Mouse (Mus musculus) macrophage (primary cell): ENCODE data around the gene Cmss1. TPM values are rescaled to one million over a fixed set of nuclear protein-coding genes. Genes with fewer than 3 reads are reported as not detected.

ENCODE experiments used
- H3K27ac ChIP-seq: fragments of 350-480 bp; formaldehyde crosslinking; 2 replicates; pipeline ENCODE4 v1.9.0; 2021
- H3K36me3 ChIP-seq: fragments of 350-480 bp; formaldehyde crosslinking; 2 replicates; pipeline ENCODE4 v1.9.0; 2021; ENCODE audit errors: inconsistent target
- H3K4me3 ChIP-seq: fragments of 350-480 bp; formaldehyde crosslinking; 2 replicates; pipeline ENCODE4 v1.9.0; 2021; ENCODE audit errors: inconsistent target
- H3K79me2 ChIP-seq: fragments of 350-480 bp; formaldehyde crosslinking; 2 replicates; pipeline ENCODE4 v1.9.0; 2021; ENCODE audit errors: inconsistent target
- WGBS: methylation state at CpG from one replicate; pipeline ENCODE4 v1.1.7; 2026; ENCODE audit warnings: inconsistent platforms; ENCODE audit not compliant: missing documents; 5-methylcytosine and 5-hydroxymethylcytosine counted together
- polyA plus RNA-seq: library from polyadenylated mRNA; stranded (reverse); fragments of 250-400 nt; gene quantifications from 3 replicates; pipeline ENCODE4 v1.2.4, GENCODE M21; 2018; ENCODE audit warnings: inconsistent platforms

The Cmss1 gene
- polyA plus RNA-seq, 1 experiment from 2014 or later, result 4.7 TPM

DNA sequence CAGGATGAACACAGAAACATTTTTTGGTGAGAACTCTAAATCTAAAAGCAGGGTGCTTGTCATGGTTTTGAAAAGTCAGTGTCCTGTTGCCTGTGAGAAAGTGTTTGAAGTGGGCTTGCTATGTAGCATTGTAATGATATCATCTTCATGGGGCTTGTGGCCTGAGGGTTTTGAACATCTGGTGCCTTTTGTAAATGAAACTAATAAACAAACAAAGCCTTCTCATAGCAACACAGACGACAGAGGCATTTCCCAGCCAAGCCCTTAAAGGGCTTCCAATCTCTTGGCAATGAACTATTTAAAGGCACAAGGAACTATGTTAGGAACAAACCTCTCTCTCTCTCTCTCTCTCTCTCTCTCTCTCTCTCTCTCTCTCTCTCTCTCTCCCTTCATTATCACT is 339.6 kb downstream of the Cmss1 start:
- Histone ChIP-seq H3K4me3 (no peak overlapping the region), H3K79me2 (no peaks in the 10 kb centered on the region), H3K36me3 (no peaks in the 10 kb centered on the region), H3K27ac (no peak overlapping the region)
- 45% methylated on average over 1 of the region's 1 CpGs for WGBS

DNA sequence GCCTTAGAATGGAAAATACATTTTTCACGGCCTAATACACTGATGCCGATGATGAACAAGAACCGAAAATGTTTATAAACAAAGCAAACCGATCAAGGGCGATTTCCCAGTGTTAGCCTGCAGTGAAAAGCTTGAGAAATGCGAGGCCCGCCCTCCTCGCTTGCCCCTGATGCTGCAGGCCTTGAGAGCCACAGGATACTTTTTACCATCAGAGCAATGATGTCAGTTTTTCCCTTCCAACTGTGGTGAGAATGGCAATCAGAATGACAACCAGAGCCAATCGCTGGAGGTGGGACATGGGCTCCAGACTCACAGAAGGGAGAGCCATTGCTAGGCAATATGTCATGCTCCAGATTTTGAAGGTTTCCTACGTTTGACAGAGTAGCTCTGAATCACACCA is 346.5 kb downstream of the Cmss1 start:
- Histone ChIP-seq H3K79me2 (no peaks in the 10 kb centered on the region), H3K36me3 (no peaks in the 10 kb centered on the region), H3K27ac (no peak overlapping the region), H3K4me3 (no peak overlapping the region)
- 95% methylated on average over 10 of the region's 10 CpGs for WGBS

DNA sequence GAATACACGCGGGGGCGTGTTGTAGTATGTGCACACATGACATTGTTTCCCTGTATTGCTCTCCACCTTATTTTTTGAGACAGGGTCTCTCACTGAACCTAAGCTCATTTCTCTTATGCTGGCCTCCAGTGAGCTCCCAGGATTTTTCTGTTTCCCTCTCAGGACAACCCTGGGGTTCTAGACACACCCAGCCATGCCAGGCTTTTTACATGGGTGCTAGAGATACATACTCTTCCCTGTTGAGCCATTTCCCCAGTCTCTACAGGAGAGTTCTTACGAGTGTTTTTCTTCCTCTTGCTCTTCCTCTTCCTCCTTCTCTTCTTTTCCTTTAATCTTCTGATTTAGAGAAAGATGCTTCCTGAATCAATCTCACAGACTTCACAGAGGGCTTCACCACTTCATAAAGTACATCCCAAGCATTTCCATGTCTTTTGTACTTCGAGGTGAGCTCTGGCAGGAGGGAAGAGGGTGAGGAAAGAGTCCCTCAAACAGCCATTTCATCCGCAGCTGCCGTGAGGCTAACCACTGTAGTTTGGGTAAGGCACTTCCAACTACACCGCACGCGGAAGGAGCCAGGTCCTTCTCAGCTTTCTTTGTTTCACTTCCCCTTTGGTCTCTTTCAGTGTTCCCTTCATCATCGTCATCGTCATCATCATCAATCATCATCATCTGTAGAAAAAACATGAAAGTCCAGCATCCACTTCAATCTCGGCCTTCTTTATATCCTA is 347.1 kb downstream of the Cmss1 start:
- Histone ChIP-seq H3K36me3 (no peaks in the 10 kb centered on the region), H3K4me3 (no peak overlapping the region), H3K79me2 (no peaks in the 10 kb centered on the region), H3K27ac (no peak overlapping the region)
- 40% methylated on average over 13 of the region's 13 CpGs for WGBS

Other genes starting within 250 kb of the Cmss1 start
- gene Col8a1, start 147.9 kb upstream of the Cmss1 start, polyA plus RNA-seq, result 0.03 to 0.09 TPM in 2 of 3 replicates, not detected in the other